Mouse (Mus musculus) cerebellum, adult 2 months (tissue): ENCODE results near the gene Dnajc13.

ENCODE experiments used
- CTCF ChIP-seq: fragments of 200-500 bp; IDR thresholded peaks from 2 replicates; pipeline ENCODE4 v1.5.1; 2011; ENCODE audit warnings: low read depth, mild to moderate bottlenecking, control low read depth, low read length, moderate library complexity, borderline replicate concordance; ENCODE audit not compliant: insufficient read depth
- POLR2A ChIP-seq: fragments of 200-500 bp; IDR thresholded peaks from 2 replicates; pipeline ENCODE4 v1.6.1; 2011; ENCODE audit warnings: low read length, control low read depth, borderline replicate concordance; ENCODE audit not compliant: insufficient read depth

DNA sequence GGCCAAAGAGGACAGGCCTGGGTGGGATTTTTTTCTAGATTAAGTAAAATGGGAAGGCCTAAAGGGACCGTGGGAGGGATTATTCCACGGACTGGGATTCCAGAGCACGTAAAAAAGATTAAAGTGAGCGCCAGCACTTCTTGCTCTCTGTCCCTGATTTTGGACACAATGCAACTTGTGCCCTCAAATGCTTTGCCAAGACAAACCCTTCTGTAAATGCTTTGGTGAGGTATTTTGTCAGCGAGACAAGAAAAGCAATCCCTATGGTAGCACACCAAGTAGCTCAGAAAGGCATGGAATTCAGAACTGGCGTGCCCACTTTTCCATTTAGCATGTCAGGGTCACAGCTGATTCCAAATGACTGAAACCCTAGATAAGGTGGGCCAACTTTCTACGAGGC is 113.8 kb downstream of the Dnajc13 start:
- TF ChIP-seq CTCF (no peak), POLR2A (no peak)
